ENCODE assay signal across 23 mouse cellular contexts in the genomic region with DNA sequence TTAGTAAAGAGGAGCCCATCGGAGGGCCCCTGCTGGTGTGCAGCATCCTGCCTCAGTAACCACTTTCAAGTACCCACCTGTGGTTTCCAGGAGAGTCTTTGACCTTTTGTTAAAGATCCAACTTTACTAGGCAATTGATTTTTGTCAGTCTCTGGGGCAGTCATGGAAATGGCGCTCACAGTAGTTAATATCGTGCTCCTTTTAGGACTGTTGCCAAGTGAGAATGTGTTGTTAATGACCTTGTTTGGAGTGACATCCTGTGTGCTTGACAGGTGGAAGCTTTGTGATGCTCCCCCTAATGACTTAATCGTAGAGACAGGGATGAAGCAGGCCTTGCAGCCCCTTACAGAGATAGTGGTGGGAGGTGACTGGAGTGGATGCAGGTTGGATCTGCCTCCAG. TPM values are rescaled to one million over a fixed set of nuclear protein-coding genes. Genes with fewer than 3 reads are reported as not detected.
"Had no signal": no experiment of that assay in that cellular context is flagged by ENCODE, and none has a peak within 500 bp of the region (broad histone marks: within the 10 kb centered on the region; RNA-seq: fewer than 3 reads in every experiment).

No protein-coding gene starts in this region.

- H3K27ac ChIP-seq: liver, embryonic 13.5 days; liver, embryonic 15.5 days; lung, embryonic 15.5 days; macrophage; midbrain, embryonic 12.5 days; neural tube, embryonic 12.5 days; stomach, embryonic 15.5 days; stomach, postnatal 0 days had no signal

- H3K36me3 ChIP-seq: liver, embryonic 13.5 days; liver, embryonic 15.5 days; lung, embryonic 15.5 days; midbrain, embryonic 12.5 days; neural tube, embryonic 12.5 days; stomach, embryonic 15.5 days had no signal

- H3K9me3 ChIP-seq: liver, embryonic 13.5 days; liver, embryonic 15.5 days; lung, embryonic 15.5 days; midbrain, embryonic 12.5 days; neural tube, embryonic 12.5 days; stomach, embryonic 15.5 days had no signal

- H3K4me2 ChIP-seq: liver, embryonic 13.5 days; liver, embryonic 15.5 days; lung, embryonic 15.5 days; midbrain, embryonic 12.5 days; neural tube, embryonic 12.5 days; stomach, embryonic 15.5 days had no signal

- H3K27me3 ChIP-seq: liver, embryonic 13.5 days; liver, embryonic 15.5 days; lung, embryonic 15.5 days; midbrain, embryonic 12.5 days; neural tube, embryonic 12.5 days; stomach, embryonic 15.5 days had no signal

- H3K4me1 ChIP-seq: lung, embryonic 15.5 days; neural tube, embryonic 12.5 days; stomach, embryonic 15.5 days had no signal

- DNase-seq: liver, embryonic 13.5 days; liver, postnatal 0 days; lung, adult 2 months; lung, postnatal 14 days; lung, postnatal 36 days; right cerebral cortex, postnatal 14 days; thymus, adult 2 months; thymus, postnatal 25 days; thymus, postnatal 4 days had no signal

- ATAC-seq: liver, postnatal 0 days; lung, postnatal 0 days had no signal

- H3K9ac ChIP-seq: liver, embryonic 13.5 days; liver, embryonic 15.5 days; liver, postnatal 0 days; lung, embryonic 15.5 days; midbrain, embryonic 12.5 days; neural tube, embryonic 12.5 days; stomach, embryonic 15.5 days had no signal

- H3K4me3 ChIP-seq: liver, embryonic 13.5 days; liver, embryonic 15.5 days; lung, embryonic 15.5 days; midbrain, embryonic 12.5 days; neural tube, embryonic 12.5 days; stomach, embryonic 15.5 days had no signal

RNA-seq across cellular contexts. Expression of gene C8b, which starts 4.2 kb away (rescaled TPM):
- total RNA-seq: megakaryocyte progenitor cell, adult 5-6 weeks; monocyte, adult 5-6 weeks; neutrophil, adult 5-6 weeks had no signal
- polyA plus RNA-seq: lung, adult 2 months; lung, postnatal 0 days; macrophage; midbrain, embryonic 12.5 days; midbrain, embryonic 16.5 days; neural tube, embryonic 12.5 days; spleen, adult 2 months; thymus, adult 2 months; urinary bladder, adult 2 months had no signal
